Mouse (Mus musculus): ENCODE results near the gene Vps25. TPM values are rescaled to one million over a fixed set of nuclear protein-coding genes. Genes with fewer than 3 reads are reported as not detected.
A peak's percentile ranks its signal among the peaks of the same experiment; 100 is the strongest.

The Vps25 gene
- polyA plus RNA-seq (2015; fragmentation: Nextera tagmentation; extraction: Ambion mirVana) = 92.6 and 109 TPM in 2 replicates

GRCm38 (mm10) chr11:101253613-101254389 is at the start of gene Vps25:
TSS of gene Vps25 (plus strand) at chr11:101253707.
- H3K27ac ChIP-seq = peak within 1 kb of the TSS; percentile 84
- ATAC-seq = peak; percentile 87
- H3K4me1 ChIP-seq = peaks cover 17% of the 10 kb centered on the region
- H3K27me3 ChIP-seq = no peaks in the 10 kb centered on the region; the same call in 1 of the 2 replicates
- peaks cover 18% of the 10 kb centered on the region for H3K36me3 ChIP-seq (ENCODE audit: poor library complexity, severe bottlenecking)
- H3K4me3 ChIP-seq = peak within 1 kb of the TSS; percentile 93
- H3K9ac ChIP-seq = peak within 1 kb of the TSS; percentile 96
- no peaks in the 10 kb centered on the region for H3K9me3 ChIP-seq (replicated peaks)
- peak within 1 kb of the TSS; percentile 95 for H3K4me2 ChIP-seq
- WGBS = under 1% methylated on average over 35 of the region's 40 CpGs

GRCm38 (mm10) chr11:101211970-101212369 is 41.5 kb upstream of the Vps25 start:
- H3K4me1 ChIP-seq = no peaks in the 10 kb centered on the region
- no peak for ATAC-seq
- H3K4me3 ChIP-seq = no peak overlapping the region
- H3K36me3 ChIP-seq (ENCODE audit: poor library complexity, severe bottlenecking) = peaks cover 46% of the 10 kb centered on the region
- H3K9ac ChIP-seq = no peak overlapping the region
- no peak overlapping the region for H3K27ac ChIP-seq
- H3K9me3 ChIP-seq (replicated peaks) = no peaks in the 10 kb centered on the region
- H3K4me2 ChIP-seq = no peak overlapping the region
- WGBS = 40% methylated on average over 3 of the region's 3 CpGs
- no peaks in the 10 kb centered on the region for H3K27me3 ChIP-seq

- Histone ChIP-seq H3K9me3 (replicated peaks) (no peaks in the 10 kb centered on the region), H3K4me2 (no peak overlapping the region), H3K27me3 (no peaks in the 10 kb centered on the region), H3K4me3 (no peak overlapping the region), H3K9ac (no peak overlapping the region), H3K36me3 (ENCODE audit: poor library complexity, severe bottlenecking) (peaks cover 26% of the 10 kb centered on the region), H3K4me1 (no peaks in the 10 kb centered on the region), H3K27ac (no peak overlapping the region)
- no peak for ATAC-seq
- WGBS = 93% methylated on average over 5 of the region's 5 CpGs
These were observed 36.6 kb upstream of the Vps25 start for GRCm38 (mm10) chr11:101216936-101217335.

- Histone ChIP-seq H3K36me3 (ENCODE audit: poor library complexity, severe bottlenecking) (peaks cover 16% of the 10 kb centered on the region; the same call in 1 of the 2 replicates), H3K27me3 (no peaks in the 10 kb centered on the region), H3K9ac (no peak overlapping the region), H3K4me3 (no peak overlapping the region), H3K4me1 (no peaks in the 10 kb centered on the region), H3K4me2 (no peak overlapping the region), H3K27ac (no peak overlapping the region), H3K9me3 (replicated peaks) (no peaks in the 10 kb centered on the region)
- no peak for ATAC-seq
- 82% methylated on average over 10 of the region's 10 CpGs for WGBS
These were observed 35.0 kb upstream of the Vps25 start for GRCm38 (mm10) chr11:101218436-101219055.

GRCm38 (mm10) chr11:101220853-101221252 is 32.7 kb upstream of the Vps25 start:
- WGBS = 64% methylated on average over 2 of the region's 2 CpGs

GRCm38 (mm10) chr11:101221306-101221986 is 32.1 kb upstream of the Vps25 start:
- H3K27me3 ChIP-seq = no peaks in the 10 kb centered on the region
- H3K4me1 ChIP-seq = 0 out of 2 replicates have a peak, but pooled peaks cover 8% of the 10 kb centered on the region
- no peak overlapping the region for H3K4me2 ChIP-seq
- H3K9me3 ChIP-seq (replicated peaks) = no peaks in the 10 kb centered on the region
- no peaks in the 10 kb centered on the region for H3K36me3 ChIP-seq (ENCODE audit: poor library complexity, severe bottlenecking)
- WGBS = 92% methylated on average over 8 of the region's 8 CpGs
- H3K27ac ChIP-seq = no peak overlapping the region
- no peak overlapping the region for H3K9ac ChIP-seq
- H3K4me3 ChIP-seq = no peak overlapping the region
- ATAC-seq = no peak

More at GRCm38 (mm10) chr11:101220853-101221252, 32.7 kb upstream of the Vps25 start:
- Histone ChIP-seq H3K27me3 (no peaks in the 10 kb centered on the region), H3K4me2 (no peak overlapping the region), H3K4me1 (0 out of 2 replicates have a peak, but pooled peaks cover 8% of the 10 kb centered on the region), H3K36me3 (ENCODE audit: poor library complexity, severe bottlenecking) (no peaks in the 10 kb centered on the region), H3K4me3 (no peak overlapping the region), H3K27ac (no peak overlapping the region), H3K9me3 (replicated peaks) (no peaks in the 10 kb centered on the region), H3K9ac (no peak overlapping the region)
- ATAC-seq = no peak

GRCm38 (mm10) chr11:101224337-101224736 is 29.2 kb upstream of the Vps25 start:
- Histone ChIP-seq H3K4me1 (0 out of 2 replicates have a peak, but pooled peaks cover 11% of the 10 kb centered on the region), H3K27me3 (peaks cover 9% of the 10 kb centered on the region; the same call in 1 of the 2 replicates), H3K9ac (no peak overlapping the region), H3K27ac (no peak overlapping the region), H3K4me2 (no peak overlapping the region), H3K9me3 (replicated peaks) (no peaks in the 10 kb centered on the region), H3K4me3 (no peak overlapping the region), H3K36me3 (ENCODE audit: poor library complexity, severe bottlenecking) (no peaks in the 10 kb centered on the region)
- no peak for ATAC-seq
- 93% methylated on average over 3 of the region's 3 CpGs for WGBS

- peak overlapping the region; percentile 98 for H3K4me2 ChIP-seq
- peaks cover 22% of the 10 kb centered on the region for H3K4me1 ChIP-seq
- no peak for ATAC-seq
- no peak overlapping the region for H3K27ac ChIP-seq
- WGBS = 19% methylated on average over 25 of the region's 25 CpGs
- no peaks in the 10 kb centered on the region for H3K9me3 ChIP-seq (replicated peaks)
- H3K4me3 ChIP-seq = peak overlapping the region; percentile 81
- H3K27me3 ChIP-seq = peaks cover 12% of the 10 kb centered on the region; the same call in 1 of the 2 replicates
- peak overlapping the region; percentile 90 for H3K9ac ChIP-seq
- no peaks in the 10 kb centered on the region for H3K36me3 ChIP-seq (ENCODE audit: poor library complexity, severe bottlenecking)
These were observed 28.0 kb upstream of the Vps25 start for GRCm38 (mm10) chr11:101225331-101226064.

GRCm38 (mm10) chr11:101226065-101226701 is 27.3 kb upstream of the Vps25 start, which contains the start of gene Ezh1:
TSS of gene Ezh1 (minus strand) at chr11:101226463.
- Histone ChIP-seq H3K27me3 (peaks cover 12% of the 10 kb centered on the region; the same call in 1 of the 2 replicates), H3K27ac (no peak within 1 kb of the TSS), H3K36me3 (ENCODE audit: poor library complexity, severe bottlenecking) (no peaks in the 10 kb centered on the region), H3K9ac (peak within 1 kb of the TSS; percentile 90), H3K4me1 (peaks cover 29% of the 10 kb centered on the region), H3K9me3 (replicated peaks) (no peaks in the 10 kb centered on the region), H3K4me2 (peak within 1 kb of the TSS; percentile 98), H3K4me3 (peak within 1 kb of the TSS; percentile 81)
- WGBS = 1% methylated on average over 54 of the region's 56 CpGs
- peak; percentile 94 for ATAC-seq

- WGBS = 27% methylated on average over 8 of the region's 8 CpGs
- no peak overlapping the region for H3K27ac ChIP-seq
- ATAC-seq = no peak
These were observed 24.1 kb upstream of the Vps25 start for GRCm38 (mm10) chr11:101229361-101229900.

GRCm38 (mm10) chr11:101230061-101230511 is 23.4 kb upstream of the Vps25 start:
- peaks cover 19% of the 10 kb centered on the region; the same call in 1 of the 2 replicates for H3K27me3 ChIP-seq
- no peak overlapping the region for H3K9ac ChIP-seq
- H3K36me3 ChIP-seq (ENCODE audit: poor library complexity, severe bottlenecking) = no peaks in the 10 kb centered on the region
- H3K4me3 ChIP-seq = no peak overlapping the region
- H3K4me2 ChIP-seq = no peak overlapping the region
- ATAC-seq = no peak
- H3K27ac ChIP-seq = no peak overlapping the region
- H3K9me3 ChIP-seq (replicated peaks) = no peaks in the 10 kb centered on the region
- H3K4me1 ChIP-seq = peaks cover 34% of the 10 kb centered on the region
- 26% methylated on average over 2 of the region's 2 CpGs for WGBS

More at GRCm38 (mm10) chr11:101229361-101229900, 24.1 kb upstream of the Vps25 start:
- Histone ChIP-seq H3K4me1 (peaks cover 34% of the 10 kb centered on the region), H3K9me3 (replicated peaks) (no peaks in the 10 kb centered on the region), H3K27me3 (peaks cover 19% of the 10 kb centered on the region; the same call in 1 of the 2 replicates), H3K4me2 (no peak overlapping the region), H3K4me3 (no peak overlapping the region), H3K9ac (no peak overlapping the region), H3K36me3 (ENCODE audit: poor library complexity, severe bottlenecking) (no peaks in the 10 kb centered on the region)
